Mouse (Mus musculus): Measurements from ENCODE around the gene Fchsd2. TPM values are rescaled to one million over a fixed set of nuclear protein-coding genes. Genes with fewer than 3 reads are reported as not detected.
"Not testable (repeated sequence)": the region's sequence is repeated elsewhere in the genome, so short reads cannot be mapped to it uniquely, and the experiment has no call there.

The Fchsd2 gene
- polyA plus RNA-seq, 1 experiment: 4.6 TPM

DNA sequence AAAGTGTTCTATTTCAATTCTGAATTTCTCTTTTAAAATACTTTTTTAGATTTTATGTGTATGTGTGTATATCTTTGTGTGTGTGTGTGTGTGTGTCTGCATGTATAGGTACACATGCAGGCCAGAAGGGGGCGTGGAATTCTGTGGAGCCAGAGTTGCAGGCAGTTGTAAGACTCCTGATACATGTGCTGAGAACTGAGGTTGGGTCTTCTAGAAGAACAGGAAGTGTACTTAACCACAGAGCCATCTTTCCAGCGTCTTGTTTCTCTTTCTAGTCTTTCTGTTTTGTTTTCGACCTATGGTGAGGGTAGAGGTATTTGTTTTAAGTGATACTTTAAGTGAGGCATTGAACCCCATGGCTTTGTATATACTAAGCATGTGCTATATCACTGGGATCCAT lies 20.7 kb downstream of the Fchsd2 start:
- no peak for DNase-seq (ENCODE audit: low read depth)

DNA sequence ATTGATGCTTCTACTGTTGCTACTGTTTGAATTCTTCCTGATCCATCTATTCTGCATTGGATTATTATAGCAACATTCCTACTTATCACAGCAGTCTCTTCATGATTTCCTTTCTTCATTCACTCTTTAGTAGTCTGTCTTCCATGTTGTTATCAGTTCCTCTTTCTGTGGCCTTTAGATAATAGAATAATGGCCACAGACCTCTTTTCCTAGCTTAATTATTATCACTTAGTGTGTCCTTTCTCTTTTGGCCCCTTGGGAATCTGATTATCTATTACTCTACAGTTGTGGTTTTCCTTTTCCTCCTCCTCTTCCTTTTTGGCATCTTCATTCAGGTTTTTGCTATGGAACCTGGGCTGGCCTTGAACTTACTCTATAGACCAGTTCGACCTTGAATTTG lies 21.7 kb downstream of the Fchsd2 start:
- no peak for DNase-seq (ENCODE audit: low read depth)

- no peak for DNase-seq (ENCODE audit: low read depth)
These were observed 26.7 kb downstream of the Fchsd2 start for GRCm38 (mm10) chr7:101119391-101119790.

GRCm38 (mm10) chr7:101123579-101124347 lies 31.1 kb downstream of the Fchsd2 start:
- DNase-seq (ENCODE audit: low read depth): no peak

DNA sequence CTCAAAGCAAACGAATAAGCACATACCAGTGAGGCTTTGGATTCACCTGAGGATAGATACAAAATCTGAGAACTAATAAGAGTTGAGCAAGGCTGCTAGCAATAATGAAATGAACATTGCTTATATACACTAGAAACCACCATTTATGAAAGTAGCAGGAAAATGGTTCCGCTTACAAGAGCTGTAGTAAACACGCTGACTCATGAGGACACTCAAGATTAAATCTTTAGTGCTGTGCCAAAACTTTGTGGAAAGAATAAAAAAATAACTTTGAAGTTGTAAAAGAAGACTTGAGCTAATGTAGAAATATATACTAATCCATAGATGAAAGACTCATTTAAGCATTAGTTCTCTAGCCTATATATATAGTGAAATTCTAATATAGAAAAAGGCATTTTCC lies 35.1 kb downstream of the Fchsd2 start:
- no peak for DNase-seq (ENCODE audit: low read depth)

- DNase-seq (ENCODE audit: low read depth): no peak
These were observed 35.9 kb downstream of the Fchsd2 start for GRCm38 (mm10) chr7:101128536-101128935.

GRCm38 (mm10) chr7:101130646-101131045 lies 38.0 kb downstream of the Fchsd2 start:
- DNase-seq (ENCODE audit: low read depth): no peak

- no peak for DNase-seq (ENCODE audit: low read depth)
These were observed 38.6 kb downstream of the Fchsd2 start for GRCm38 (mm10) chr7:101131281-101131680.

GRCm38 (mm10) chr7:101133591-101133990 lies 40.9 kb downstream of the Fchsd2 start:
- DNase-seq (ENCODE audit: low read depth): no peak

DNA sequence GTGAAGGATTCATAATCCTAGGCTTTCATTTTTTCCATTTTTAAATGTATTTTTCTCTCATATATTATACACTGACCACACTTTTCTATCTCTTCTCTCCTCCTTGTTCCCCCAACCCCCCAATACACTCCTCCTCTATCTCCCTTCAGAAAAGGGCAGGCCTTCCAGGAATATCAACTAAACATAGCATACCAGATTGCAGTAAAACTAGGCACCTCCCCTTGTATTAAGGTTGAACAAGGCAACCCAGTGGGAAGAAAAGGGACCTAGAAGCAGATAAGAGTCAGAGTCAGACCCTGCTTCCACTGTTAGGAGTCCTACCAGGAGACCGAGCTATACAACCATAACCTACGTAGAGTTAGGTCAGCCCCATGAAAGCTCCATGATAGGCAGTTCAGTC lies 41.5 kb downstream of the Fchsd2 start:
- no peak for DNase-seq (ENCODE audit: low read depth)

DNA sequence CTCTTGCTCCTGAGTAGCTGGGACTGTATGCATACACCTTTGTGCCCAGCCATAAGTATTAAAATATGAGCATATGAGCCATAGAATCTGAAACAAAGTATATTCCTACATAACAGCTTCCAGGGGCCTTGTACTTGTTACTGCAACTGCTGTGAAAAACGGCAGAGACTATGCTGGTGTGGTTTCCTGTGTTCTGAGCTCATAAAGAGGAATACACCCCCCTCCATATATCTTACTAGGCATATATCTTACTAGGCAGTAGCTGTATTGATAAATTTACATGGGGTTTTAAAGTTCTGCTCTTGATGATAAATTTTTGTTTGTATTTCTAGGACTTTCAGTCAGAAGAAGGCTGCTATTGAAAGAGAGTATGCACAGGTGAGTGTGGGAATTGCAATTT lies 46.2 kb downstream of the Fchsd2 start:
- no peak for DNase-seq (ENCODE audit: low read depth)

DNA sequence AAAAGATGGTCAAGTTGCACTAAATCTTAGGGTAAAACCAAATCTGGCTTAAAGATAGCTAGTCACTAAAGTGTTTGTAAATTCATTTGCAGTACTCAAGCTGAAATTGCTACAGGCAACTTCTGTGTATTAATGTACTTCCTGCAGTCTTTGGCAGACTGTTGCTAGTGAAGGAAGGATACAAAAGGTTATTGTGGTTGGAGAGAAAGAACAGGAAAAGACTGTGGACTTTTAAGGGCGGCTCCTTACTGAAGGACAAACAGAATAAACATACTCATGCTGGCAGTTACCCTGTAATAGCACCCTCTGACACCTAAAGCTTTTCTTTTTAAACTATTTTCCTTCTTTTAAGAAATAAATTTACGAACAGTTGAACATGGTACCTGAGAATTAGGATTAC lies 50.2 kb downstream of the Fchsd2 start:
- no peak for DNase-seq (ENCODE audit: low read depth)

GRCm38 (mm10) chr7:101144222-101144621 lies 51.6 kb downstream of the Fchsd2 start:
- DNase-seq (ENCODE audit: low read depth): no peak

DNA sequence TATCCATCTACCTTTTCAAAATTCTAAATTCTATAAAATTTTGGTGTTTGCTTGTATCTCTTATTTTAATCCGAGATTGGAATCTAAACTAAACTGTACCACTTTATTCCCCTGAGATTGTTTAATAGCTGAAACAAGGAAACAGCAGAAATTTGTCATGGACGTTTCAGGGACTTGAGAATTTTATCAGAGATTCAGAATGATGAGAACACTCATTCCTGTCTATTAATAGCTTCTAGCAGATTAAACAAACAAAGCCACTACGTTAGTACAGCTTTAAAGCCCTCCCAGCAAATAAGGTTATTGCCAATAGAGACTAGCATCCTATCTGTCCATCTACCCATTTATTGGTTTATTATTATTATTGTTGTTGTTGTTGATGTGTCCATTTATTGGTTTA lies 56.4 kb downstream of the Fchsd2 start:
- no peak for DNase-seq (ENCODE audit: low read depth)

DNA sequence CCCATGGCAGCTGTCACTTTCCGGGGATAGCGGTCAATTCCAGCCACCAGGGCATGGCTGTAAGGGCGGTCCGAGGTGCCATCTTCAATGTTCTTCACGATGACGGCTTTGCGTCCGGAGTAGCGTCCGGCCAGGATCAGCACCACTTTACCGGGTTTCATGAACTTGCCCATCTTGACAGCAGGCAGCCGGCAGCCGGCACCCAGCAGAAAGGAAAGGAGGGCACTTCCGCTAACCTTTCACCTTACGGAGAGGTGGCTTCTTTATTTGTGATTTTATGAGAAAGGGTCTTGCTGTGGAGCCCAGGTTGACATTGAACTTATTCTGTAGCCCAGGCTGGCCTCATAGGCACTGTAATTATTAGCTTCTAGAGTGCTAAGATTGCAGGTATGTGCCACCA lies 62.2 kb downstream of the Fchsd2 start:
- DNase-seq (ENCODE audit: low read depth): not testable (repeated sequence)

- no peak for DNase-seq (ENCODE audit: low read depth)
These were observed 62.6 kb downstream of the Fchsd2 start for GRCm38 (mm10) chr7:101155284-101155683.

DNA sequence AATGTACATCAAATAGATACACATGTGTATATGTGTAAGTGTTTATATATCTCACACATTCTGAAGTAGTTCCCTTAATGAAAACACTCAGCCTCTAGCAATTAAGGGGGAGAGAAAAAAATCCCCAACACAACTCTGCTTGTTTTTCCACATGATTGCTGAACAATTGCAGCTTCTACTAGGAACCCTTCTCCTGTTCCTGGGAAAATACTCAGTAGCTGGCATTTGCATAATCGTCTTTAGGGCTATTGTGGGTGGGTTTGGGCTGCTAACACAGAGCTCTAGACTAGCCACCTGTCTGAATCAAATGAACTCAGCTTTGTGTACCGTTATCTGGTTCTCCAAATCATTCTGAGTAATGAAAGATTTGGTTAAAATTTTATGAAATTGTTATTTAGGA lies 67.6 kb downstream of the Fchsd2 start:
- no peak for DNase-seq (ENCODE audit: low read depth)

GRCm38 (mm10) chr7:101162781-101163180 lies 70.1 kb downstream of the Fchsd2 start:
- DNase-seq (ENCODE audit: low read depth): no peak

DNA sequence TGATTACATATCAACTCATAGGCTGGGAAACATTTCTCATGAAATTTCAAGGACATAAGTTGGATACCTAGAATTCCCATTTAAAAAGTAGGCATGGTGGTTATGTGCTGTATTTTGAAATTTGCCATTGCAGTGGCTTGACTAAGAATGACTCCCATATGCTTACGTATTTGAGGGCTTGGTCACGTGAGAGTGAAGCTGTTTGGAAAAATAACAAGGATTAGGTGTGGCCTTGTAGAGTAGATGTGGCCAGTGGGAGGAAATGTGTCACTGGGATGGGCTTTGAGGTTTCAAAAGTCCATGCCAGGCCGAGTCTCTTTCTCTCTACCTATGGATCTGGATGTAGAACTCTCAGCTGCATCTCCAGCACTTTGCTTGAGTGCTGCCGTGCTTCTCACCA lies 71.2 kb downstream of the Fchsd2 start:
- no peak for DNase-seq (ENCODE audit: low read depth)

GRCm38 (mm10) chr7:101166568-101166967 lies 73.9 kb downstream of the Fchsd2 start:
- no peak for DNase-seq (ENCODE audit: low read depth)

- DNase-seq (ENCODE audit: low read depth): no peak
These were observed 77.8 kb downstream of the Fchsd2 start for GRCm38 (mm10) chr7:101170482-101170881.

DNA sequence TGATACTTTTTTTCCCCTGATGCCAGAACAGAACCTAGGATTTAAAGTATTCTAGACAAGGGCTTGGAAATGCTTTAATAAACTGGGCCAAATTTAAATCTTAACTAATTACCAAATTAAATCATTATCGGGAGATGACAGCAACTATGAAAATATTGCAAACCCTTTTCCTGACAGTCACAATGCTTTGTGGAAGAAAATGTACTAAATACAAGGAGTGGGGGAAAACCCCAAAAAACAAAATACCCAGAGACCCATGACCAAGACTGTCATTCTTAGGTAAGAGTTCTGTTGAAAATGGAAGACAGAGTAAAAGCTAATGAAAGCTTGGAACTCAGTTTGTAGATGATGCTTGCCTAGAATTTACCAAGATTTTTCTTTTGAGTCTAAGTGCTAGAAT lies 78.3 kb downstream of the Fchsd2 start:
- DNase-seq (ENCODE audit: low read depth): no peak

- no peak for DNase-seq (ENCODE audit: low read depth)
These were observed 80.7 kb downstream of the Fchsd2 start for GRCm38 (mm10) chr7:101173331-101173730.

DNA sequence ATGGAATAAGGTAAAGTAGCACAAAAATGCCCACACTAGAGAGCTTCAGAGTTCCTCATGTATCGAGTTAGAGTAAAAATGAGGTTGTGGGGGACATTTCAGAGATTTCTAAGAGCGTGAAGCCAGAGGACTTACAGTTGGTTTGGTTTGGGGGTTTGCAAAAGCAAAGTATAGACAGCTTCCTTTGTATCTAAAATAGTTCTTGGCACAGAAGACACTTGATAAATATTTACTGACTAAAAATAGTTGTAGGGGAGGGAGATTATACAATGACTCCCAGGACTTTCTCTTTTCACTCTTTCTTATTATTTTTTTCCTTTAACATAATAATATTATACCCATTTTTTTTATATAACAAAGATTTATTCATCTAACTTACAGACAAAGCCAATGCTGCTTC lies 86.1 kb downstream of the Fchsd2 start:
- DNase-seq (ENCODE audit: low read depth): no peak

Measured in gonadal fat pad, adult 2 months (tissue).